Mouse (Mus musculus) erythroblast, embryonic 14.5 days (primary cell): ENCODE data around the gene Cdyl2.

Experiments used
- GATA1 ChIP-seq: IDR thresholded peaks from 2 replicates; pipeline ENCODE4 v1.6.1; 2012; ENCODE audit warnings: low read length, inconsistent platforms, mixed read lengths
- TAL1 ChIP-seq: IDR thresholded peaks from 3 replicates; pipeline ENCODE4 v1.6.1; 2012; ENCODE audit warnings: low read length, inconsistent platforms, mixed read lengths

- TF ChIP-seq GATA1 (no peak), TAL1 (no peak)
Measured at GRCm38 (mm10) chr8:116617891-116618290, 114.9 kb downstream of the Cdyl2 start.
